Mouse (Mus musculus) cortical plate, adult 2 months (tissue): ENCODE data around the gene Klhl11. TPM values are rescaled to one million over a fixed set of nuclear protein-coding genes. Genes with fewer than 3 reads are reported as not detected.

Source experiments
- H3K27ac ChIP-seq: fragments of 200-500 bp; 2 replicates; pipeline ENCODE4 v1.5.1; 2012; ENCODE audit warnings: low read length, control low read depth, inconsistent platforms; ENCODE audit not compliant: insufficient read depth
- H3K4me1 ChIP-seq: fragments of 200-500 bp; 2 replicates; pipeline ENCODE4 v1.6.1; 2011; ENCODE audit warnings: low read length; ENCODE audit not compliant: control insufficient read depth, insufficient read depth
- H3K4me3 ChIP-seq: fragments of 200-500 bp; 2 replicates; pipeline ENCODE4 v1.5.1; 2011; ENCODE audit warnings: mild to moderate bottlenecking, low read length, control low read depth; ENCODE audit not compliant: insufficient read depth
- CTCF ChIP-seq: fragments of 200-500 bp; IDR thresholded peaks from 2 replicates; pipeline ENCODE4 v1.5.1; 2011; ENCODE audit warnings: mild to moderate bottlenecking, control low read depth, low read length; ENCODE audit not compliant: insufficient read depth; ENCODE audit errors: extremely low read depth
- POLR2A ChIP-seq: fragments of 200-500 bp; IDR thresholded peaks from 2 replicates; pipeline ENCODE4 v1.6.1; 2011; ENCODE audit warnings: mild to moderate bottlenecking, low read length, control low read depth; ENCODE audit not compliant: insufficient read depth; ENCODE audit errors: extremely low read depth
- polyA plus RNA-seq: library from polyadenylated mRNA; depleted of rRNA; stranded (reverse); fragments of >200 nt; gene quantifications from 2 replicates; pipeline ENCODE4 v1.2.3, GENCODE M21; 2012

Gene Klhl11
- polyA plus RNA-seq, 1 experiment: 13.8 TPM

- no peak for TF ChIP-seq POLR2A
- TF ChIP-seq CTCF: no peak
- Histone ChIP-seq H3K4me3 (peak overlapping the region; percentile 96), H3K4me1 (peaks cover 5% of the 10 kb centered on the region; the same call in 1 of the 2 replicates), H3K27ac (no peak overlapping the region)
Measured at GRCm38 (mm10) chr11:100471352-100472196, 967 bp downstream of the Klhl11 start.

GRCm38 (mm10) chr11:100465833-100466232 is 6.7 kb downstream of the Klhl11 start:
- no peak for TF ChIP-seq POLR2A
- TF ChIP-seq CTCF: no peak
- Histone ChIP-seq H3K4me1 (peaks cover 11% of the 10 kb centered on the region), H3K27ac (no peak overlapping the region), H3K4me3 (no peak overlapping the region)

- Histone ChIP-seq H3K27ac (no peak overlapping the region), H3K4me1 (peaks cover 11% of the 10 kb centered on the region), H3K4me3 (no peak overlapping the region)
- TF ChIP-seq POLR2A: no peak
- TF ChIP-seq CTCF: no peak
Measured at GRCm38 (mm10) chr11:100465229-100465792, 7.2 kb downstream of the Klhl11 start.

GRCm38 (mm10) chr11:100462699-100463098 is 9.8 kb downstream of the Klhl11 start:
- H3K27ac ChIP-seq: no peak overlapping the region
- H3K4me3 ChIP-seq: no peak overlapping the region
- TF ChIP-seq POLR2A: no peak
- no peak for TF ChIP-seq CTCF
- peaks cover 8% of the 10 kb centered on the region for H3K4me1 ChIP-seq

- H3K27ac ChIP-seq: no peak overlapping the region
- peaks cover 4% of the 10 kb centered on the region; the same call in 1 of the 2 replicates for H3K4me1 ChIP-seq
- H3K4me3 ChIP-seq: no peak overlapping the region
- TF ChIP-seq POLR2A (no peak), CTCF (no peak)
Measured at GRCm38 (mm10) chr11:100457711-100458110, 14.8 kb downstream of the Klhl11 start.

- Histone ChIP-seq H3K4me1 (peaks cover 4% of the 10 kb centered on the region; the same call in 1 of the 2 replicates), H3K4me3 (no peak overlapping the region), H3K27ac (no peak overlapping the region)
- TF ChIP-seq CTCF (no peak), POLR2A (no peak)
Measured at GRCm38 (mm10) chr11:100457247-100457646, 15.3 kb downstream of the Klhl11 start.

DNA sequence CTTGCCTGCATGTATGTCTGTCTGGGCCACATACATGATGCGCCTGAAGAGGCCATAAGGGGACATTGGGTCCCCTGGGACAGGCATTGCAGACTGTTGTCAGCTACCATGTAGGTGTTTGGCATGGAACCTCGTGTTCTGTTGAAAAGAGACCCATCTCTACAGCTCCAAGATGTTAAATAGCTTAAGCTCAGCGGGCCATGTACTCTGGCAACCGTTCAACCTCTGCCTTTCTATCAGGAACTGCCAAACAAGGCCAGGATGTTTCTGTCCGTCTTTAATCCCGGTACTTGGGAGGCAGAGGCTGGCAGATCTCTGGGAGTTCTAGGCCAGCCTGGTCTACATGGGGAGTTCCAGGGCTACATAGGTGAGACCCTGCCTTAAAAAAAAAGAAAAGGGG is 29.9 kb downstream of the Klhl11 start:
- H3K4me3 ChIP-seq: no peak overlapping the region
- H3K4me1 ChIP-seq: peaks cover 4% of the 10 kb centered on the region; the same call in 1 of the 2 replicates
- H3K27ac ChIP-seq: no peak overlapping the region
- no peak for TF ChIP-seq CTCF
- no peak for TF ChIP-seq POLR2A

DNA sequence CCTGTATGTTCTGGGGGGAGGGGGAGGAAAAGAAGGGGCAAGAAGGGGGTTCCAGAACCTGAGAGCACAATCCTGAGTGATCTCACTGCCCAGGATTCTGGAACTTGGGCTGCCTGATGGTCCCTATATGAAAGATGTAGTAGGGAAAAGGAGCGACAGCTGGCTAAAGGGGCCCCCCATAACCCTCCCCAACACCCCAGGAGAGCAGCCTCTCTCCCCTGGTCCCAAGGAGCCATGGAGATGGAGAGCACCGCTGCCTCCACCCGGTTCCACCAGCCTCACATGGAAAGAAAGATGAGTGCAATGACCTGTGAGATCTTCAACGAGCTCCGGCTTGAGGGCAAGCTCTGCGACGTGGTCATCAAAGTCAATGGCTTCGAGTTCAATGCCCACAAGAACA is 30.7 kb downstream of the Klhl11 start, which contains the start of the genes Nt5c3b and Klhl10:
TSS of gene Nt5c3b (minus strand) at position 12 of the 400 bp plus-strand sequence.
TSS of gene Klhl10 (plus strand) at position 121 of the 400 bp plus-strand sequence.
- peak within 1 kb of the TSS; percentile 67; the same call in 1 of the 2 replicates for H3K27ac ChIP-seq
- TF ChIP-seq CTCF: no peak
- TF ChIP-seq POLR2A: no peak
- peaks cover 4% of the 10 kb centered on the region; the same call in 1 of the 2 replicates for H3K4me1 ChIP-seq
- H3K4me3 ChIP-seq: peak within 1 kb of the TSS; percentile 78

- H3K4me3 ChIP-seq: peak overlapping the region; percentile 78
- TF ChIP-seq POLR2A (peak; percentile 92), CTCF (no peak)
- peak overlapping the region; percentile 67; the same call in 1 of the 2 replicates for H3K27ac ChIP-seq
- H3K4me1 ChIP-seq: peaks cover 4% of the 10 kb centered on the region; the same call in 1 of the 2 replicates
Measured at GRCm38 (mm10) chr11:100440691-100441522, 31.6 kb downstream of the Klhl11 start.
